Mouse (Mus musculus) neural tube, embryonic 15.5 days (tissue): ENCODE data around the gene Dpf3. TPM values are rescaled to one million over a fixed set of nuclear protein-coding genes. Genes with fewer than 3 reads are reported as not detected.

Experiments
- ATAC-seq: fragments of 200-750 bp; cut with Nextera tagmentation; 2 replicates; pipeline ENCODE4 v1.8.0; 2017; ENCODE audit warnings: mild to moderate bottlenecking, moderate TSS enrichment, moderate library complexity; ENCODE audit not compliant: low FRiP score
- H3K27ac ChIP-seq: fragments of 300-500 bp; sonication (generic); replicated peaks from 2 replicates; pipeline ENCODE4 v1.5.1; 2015; ENCODE audit warnings: mild to moderate bottlenecking, inconsistent platforms
- H3K27me3 ChIP-seq: fragments of 300-500 bp; sonication (generic); replicated peaks from 2 replicates; pipeline ENCODE4 v1.6.1; 2015; ENCODE audit warnings: inconsistent platforms
- H3K36me3 ChIP-seq: fragments of 300-500 bp; sonication (generic); 2 replicates; pipeline ENCODE4 v1.6.1; 2015; ENCODE audit warnings: inconsistent platforms
- H3K4me1 ChIP-seq: fragments of 300-500 bp; sonication (generic); 2 replicates; pipeline ENCODE4 v1.6.1; 2015; ENCODE audit warnings: inconsistent platforms
- H3K4me2 ChIP-seq: fragments of 300-500 bp; sonication (generic); 2 replicates; pipeline ENCODE4 v1.6.1; 2015; ENCODE audit warnings: inconsistent platforms, mild to moderate bottlenecking, moderate library complexity
- H3K4me3 ChIP-seq: fragments of 300-500 bp; sonication (generic); replicated peaks from 2 replicates; pipeline ENCODE4 v1.5.1; 2015; ENCODE audit warnings: mild to moderate bottlenecking, inconsistent platforms
- H3K9ac ChIP-seq: fragments of 300-500 bp; sonication (generic); replicated peaks from 2 replicates; pipeline ENCODE4 v1.6.1; 2015; ENCODE audit warnings: mild to moderate bottlenecking, inconsistent platforms
- H3K9me3 ChIP-seq: fragments of 300-500 bp; sonication (generic); replicated peaks from 2 replicates; pipeline ENCODE4 v1.6.1; 2016; ENCODE audit warnings: inconsistent platforms
- WGBS: fragments of 180-500 bp; shearing (Covaris S2); methylation state at CpG from one replicate; pipeline ENCODE4 v1.1.7; 2015; ENCODE audit warnings: mixed read lengths; 5-methylcytosine and 5-hydroxymethylcytosine counted together
- polyA plus RNA-seq: library from polyadenylated mRNA; unstranded; fragments of >200 nt; fragmentation: Nextera tagmentation; extraction: Ambion mirVana; gene quantifications from 2 replicates; pipeline ENCODE4 v1.2.1, GENCODE M21; 2015

The Dpf3 gene
- polyA plus RNA-seq, 1 experiment from 2014 or later = 15.5 TPM

GRCm38 (mm10) chr12:83260540-83260939 lies 227.0 kb downstream of the Dpf3 start:
- Histone ChIP-seq H3K4me3 (no peak overlapping the region), H3K27ac (no peak overlapping the region), H3K4me2 (no peak overlapping the region), H3K9me3 (no peaks in the 10 kb centered on the region), H3K4me1 (no peaks in the 10 kb centered on the region), H3K36me3 (no peaks in the 10 kb centered on the region), H3K27me3 (no peaks in the 10 kb centered on the region), H3K9ac (no peak overlapping the region)
- no peak for ATAC-seq
- WGBS = 72% methylated on average over 2 of the region's 2 CpGs

- Histone ChIP-seq H3K27me3 (no peaks in the 10 kb centered on the region), H3K4me1 (no peaks in the 10 kb centered on the region), H3K9ac (no peak overlapping the region), H3K9me3 (no peaks in the 10 kb centered on the region), H3K4me3 (no peak overlapping the region), H3K36me3 (no peaks in the 10 kb centered on the region), H3K4me2 (no peak overlapping the region), H3K27ac (no peak overlapping the region)
- 92% methylated on average over 4 of the region's 4 CpGs for WGBS
- ATAC-seq = no peak
Measured at GRCm38 (mm10) chr12:83254399-83254798, 233.1 kb downstream of the Dpf3 start.

- Histone ChIP-seq H3K9me3 (no peaks in the 10 kb centered on the region), H3K4me2 (no peak overlapping the region), H3K27ac (no peak overlapping the region), H3K4me3 (no peak overlapping the region), H3K36me3 (no peaks in the 10 kb centered on the region), H3K27me3 (no peaks in the 10 kb centered on the region), H3K4me1 (no peaks in the 10 kb centered on the region), H3K9ac (no peak overlapping the region)
- no peak for ATAC-seq
- WGBS = 82% methylated on average over 3 of the region's 3 CpGs
Measured at GRCm38 (mm10) chr12:83249066-83249465, 238.4 kb downstream of the Dpf3 start.

GRCm38 (mm10) chr12:83248636-83249035 lies 238.9 kb downstream of the Dpf3 start:
- no peaks in the 10 kb centered on the region for H3K4me1 ChIP-seq
- no peaks in the 10 kb centered on the region for H3K27me3 ChIP-seq
- H3K9me3 ChIP-seq = no peaks in the 10 kb centered on the region
- H3K36me3 ChIP-seq = no peaks in the 10 kb centered on the region
- WGBS = 77% methylated on average over 2 of the region's 2 CpGs
- H3K9ac ChIP-seq = no peak overlapping the region
- H3K27ac ChIP-seq = no peak overlapping the region
- H3K4me3 ChIP-seq = no peak overlapping the region
- no peak overlapping the region for H3K4me2 ChIP-seq
- ATAC-seq = no peak

- 90% methylated on average over 3 of the region's 3 CpGs for WGBS
- Histone ChIP-seq H3K4me1 (no peaks in the 10 kb centered on the region), H3K9me3 (no peaks in the 10 kb centered on the region), H3K4me2 (no peak overlapping the region), H3K4me3 (no peak overlapping the region), H3K27me3 (no peaks in the 10 kb centered on the region), H3K9ac (no peak overlapping the region), H3K36me3 (no peaks in the 10 kb centered on the region), H3K27ac (no peak overlapping the region)
- no peak for ATAC-seq
Measured at GRCm38 (mm10) chr12:83247669-83248068, 239.8 kb downstream of the Dpf3 start.

- 81% methylated on average over 3 of the region's 3 CpGs for WGBS
- no peaks in the 10 kb centered on the region for H3K9me3 ChIP-seq
- no peak overlapping the region for H3K27ac ChIP-seq
- ATAC-seq = no peak
- H3K4me3 ChIP-seq = no peak overlapping the region
- H3K9ac ChIP-seq = no peak overlapping the region
- H3K27me3 ChIP-seq = no peaks in the 10 kb centered on the region
- no peaks in the 10 kb centered on the region for H3K36me3 ChIP-seq
- H3K4me1 ChIP-seq = no peaks in the 10 kb centered on the region
- H3K4me2 ChIP-seq = no peak overlapping the region
Measured at GRCm38 (mm10) chr12:83241022-83241421, 246.5 kb downstream of the Dpf3 start.

GRCm38 (mm10) chr12:83240571-83240970 lies 246.9 kb downstream of the Dpf3 start:
- Histone ChIP-seq H3K9me3 (no peaks in the 10 kb centered on the region), H3K27me3 (no peaks in the 10 kb centered on the region), H3K4me1 (no peaks in the 10 kb centered on the region), H3K4me3 (no peak overlapping the region), H3K27ac (no peak overlapping the region), H3K9ac (no peak overlapping the region), H3K4me2 (no peak overlapping the region), H3K36me3 (no peaks in the 10 kb centered on the region)
- no peak for ATAC-seq

GRCm38 (mm10) chr12:83235781-83236180 lies 251.7 kb downstream of the Dpf3 start:
- H3K27ac ChIP-seq = no peak overlapping the region
- H3K4me2 ChIP-seq = no peak overlapping the region
- no peaks in the 10 kb centered on the region for H3K27me3 ChIP-seq
- no peaks in the 10 kb centered on the region for H3K9me3 ChIP-seq
- no peak overlapping the region for H3K9ac ChIP-seq
- WGBS = 92% methylated on average over 6 of the region's 6 CpGs
- no peak overlapping the region for H3K4me3 ChIP-seq
- no peak for ATAC-seq
- no peaks in the 10 kb centered on the region for H3K36me3 ChIP-seq
- no peaks in the 10 kb centered on the region for H3K4me1 ChIP-seq

DNA sequence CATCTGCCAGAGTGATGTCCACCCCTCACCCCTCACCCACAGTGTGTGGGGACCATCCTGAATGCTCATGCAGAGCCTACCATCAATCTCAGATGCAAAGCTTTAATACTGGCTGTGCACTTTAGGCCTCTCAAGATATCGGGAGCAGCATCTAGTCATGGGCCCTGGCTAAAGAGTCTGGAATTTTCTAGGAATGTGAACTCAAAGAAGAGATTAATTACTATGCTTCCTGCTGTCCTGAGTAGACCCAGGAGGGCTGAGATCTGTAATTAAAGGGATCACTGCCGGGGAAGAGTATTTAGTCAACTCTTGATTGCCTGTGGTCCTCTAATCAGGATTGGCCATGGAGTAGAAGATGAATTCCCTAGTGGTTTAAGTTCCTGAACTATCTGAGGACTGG lies 252.5 kb downstream of the Dpf3 start:
- Histone ChIP-seq H3K27ac (no peak overlapping the region), H3K27me3 (no peaks in the 10 kb centered on the region), H3K4me2 (no peak overlapping the region), H3K9ac (no peak overlapping the region), H3K9me3 (no peaks in the 10 kb centered on the region), H3K36me3 (no peaks in the 10 kb centered on the region), H3K4me3 (no peak overlapping the region), H3K4me1 (no peaks in the 10 kb centered on the region)
- 60% methylated on average over 2 of the region's 2 CpGs for WGBS
- no peak for ATAC-seq

DNA sequence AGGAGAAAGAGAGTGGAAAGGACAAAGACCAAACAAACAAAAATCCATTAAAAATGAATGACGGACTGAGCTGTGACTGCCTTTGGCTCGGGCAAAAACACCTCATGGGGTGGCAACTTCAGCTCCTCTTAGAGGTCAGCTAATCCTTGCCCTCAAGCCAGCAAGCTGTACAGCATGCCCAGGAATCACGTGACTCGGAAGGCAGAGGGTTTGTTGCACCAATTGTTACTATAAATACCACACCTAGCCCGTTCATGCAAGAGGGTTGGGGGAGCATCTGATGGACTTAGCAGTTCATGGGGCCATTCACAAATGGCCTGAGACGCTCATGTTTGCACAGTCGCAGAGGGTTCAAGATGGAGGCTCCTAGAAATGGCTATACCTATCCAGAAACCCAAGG lies 253.9 kb downstream of the Dpf3 start:
- Histone ChIP-seq H3K27ac (no peak overlapping the region), H3K9me3 (no peaks in the 10 kb centered on the region)
- 43% methylated on average over 7 of the region's 7 CpGs for WGBS

DNA sequence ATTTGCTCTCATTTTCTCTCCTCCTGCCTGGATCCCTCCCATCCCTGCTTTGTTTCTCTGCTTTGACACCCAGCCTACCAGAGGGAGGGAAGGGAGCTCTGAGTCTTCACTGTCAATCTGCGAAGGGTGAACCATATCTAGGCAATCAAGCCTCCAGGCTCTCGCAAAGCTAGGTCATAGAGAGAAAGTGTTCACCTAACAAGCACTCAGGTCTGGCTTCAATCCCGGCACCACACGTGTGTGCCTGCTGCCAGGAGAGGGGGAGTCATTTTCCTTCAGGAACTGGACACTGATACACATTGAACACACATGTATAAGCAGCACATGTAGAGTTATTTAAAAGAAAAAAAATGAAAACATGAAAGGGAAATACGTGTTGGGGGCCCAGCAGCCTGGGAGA lies 254.6 kb downstream of the Dpf3 start:
- no peak for ATAC-seq
- Histone ChIP-seq H3K9me3 (no peaks in the 10 kb centered on the region), H3K4me2 (no peak overlapping the region), H3K4me1 (no peaks in the 10 kb centered on the region), H3K27me3 (no peaks in the 10 kb centered on the region), H3K9ac (no peak overlapping the region), H3K27ac (no peak overlapping the region), H3K4me3 (no peak overlapping the region), H3K36me3 (no peaks in the 10 kb centered on the region)
- 62% methylated on average over 5 of the region's 5 CpGs for WGBS

More for the DNA sequence above, 253.9 kb downstream of the Dpf3 start:
- no peak overlapping the region for H3K4me2 ChIP-seq
- no peaks in the 10 kb centered on the region for H3K4me1 ChIP-seq
- H3K9ac ChIP-seq = no peak overlapping the region
- no peaks in the 10 kb centered on the region for H3K27me3 ChIP-seq
- no peak for ATAC-seq
- no peaks in the 10 kb centered on the region for H3K36me3 ChIP-seq
- H3K4me3 ChIP-seq = no peak overlapping the region

GRCm38 (mm10) chr12:83231258-83231657 lies 256.3 kb downstream of the Dpf3 start:
- Histone ChIP-seq H3K4me3 (no peak overlapping the region), H3K9ac (no peak overlapping the region), H3K27me3 (no peaks in the 10 kb centered on the region), H3K27ac (no peak overlapping the region), H3K4me1 (no peaks in the 10 kb centered on the region), H3K36me3 (no peaks in the 10 kb centered on the region), H3K4me2 (no peak overlapping the region), H3K9me3 (no peaks in the 10 kb centered on the region)
- no peak for ATAC-seq
- 84% methylated on average over 4 of the region's 4 CpGs for WGBS

GRCm38 (mm10) chr12:83229683-83230082 lies 257.8 kb downstream of the Dpf3 start:
- Histone ChIP-seq H3K36me3 (no peaks in the 10 kb centered on the region), H3K4me1 (no peaks in the 10 kb centered on the region), H3K4me2 (no peak overlapping the region), H3K27ac (no peak overlapping the region), H3K9me3 (no peaks in the 10 kb centered on the region), H3K4me3 (no peak overlapping the region), H3K27me3 (no peaks in the 10 kb centered on the region), H3K9ac (no peak overlapping the region)
- ATAC-seq = no peak
- WGBS = 89% methylated on average over 6 of the region's 6 CpGs
